ENCODE assay signal across 19 mouse cellular contexts in the genomic region with DNA sequence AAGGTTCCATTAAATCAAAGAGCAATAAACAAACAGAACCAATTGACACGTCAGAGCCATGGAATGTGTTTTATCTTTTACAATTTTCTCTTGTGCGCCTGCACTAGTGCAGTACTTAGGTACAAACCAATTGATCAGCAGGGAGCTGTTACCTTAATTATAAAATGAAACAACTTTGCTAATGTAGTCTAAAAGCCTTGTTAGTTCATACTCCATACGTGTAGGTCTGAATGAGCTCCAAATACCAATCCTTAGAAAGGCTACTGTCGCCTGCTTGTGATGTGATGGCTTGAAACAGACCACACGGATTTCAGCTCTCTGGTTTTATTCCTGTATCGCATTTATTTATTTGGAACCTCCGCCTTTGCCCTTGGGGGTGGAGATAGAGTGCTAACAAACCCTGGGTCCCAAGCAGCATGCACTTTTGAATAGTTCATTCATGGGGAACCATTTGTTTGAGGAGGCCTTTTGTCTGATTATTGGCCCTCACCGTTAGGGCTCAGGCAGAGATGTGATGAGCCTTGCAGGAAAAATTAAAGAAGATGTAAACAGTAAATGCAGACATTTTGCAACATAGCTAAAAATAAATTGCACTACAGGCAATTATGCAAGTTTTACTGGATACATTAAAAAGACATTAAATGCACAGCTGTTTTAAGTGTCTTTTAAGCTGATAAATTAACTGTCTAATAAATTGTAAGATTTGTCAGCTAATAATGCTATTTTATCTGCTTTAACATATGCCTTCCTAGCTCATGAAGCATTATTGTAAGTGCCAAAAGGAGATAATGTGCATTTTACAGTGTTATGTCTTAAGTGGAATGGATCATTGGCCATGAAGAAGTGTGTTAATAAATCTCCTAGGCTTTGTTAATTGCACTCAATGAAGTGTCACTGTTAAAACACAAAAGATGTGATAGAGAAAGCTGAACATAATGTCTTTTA.
DNase-seq lines count a peak whose midpoint lies in the region; ATAC-seq and TF ChIP-seq lines count a peak whose summit lies in the region.
"Had no signal": no experiment of that assay in that cellular context is flagged by ENCODE, and none has a peak within 500 bp of the region (broad histone marks: within the 10 kb centered on the region; RNA-seq: fewer than 3 reads in every experiment).

No protein-coding gene starts in this region.

- H3K36me3 ChIP-seq in hindbrain, embryonic 10.5 days: no peaks in the 10 kb centered on the region
- H3K36me3 ChIP-seq in hindbrain, postnatal 0 days (ENCODE audit: insufficient read depth, low read length): no peaks in the 10 kb centered on the region
- H3K36me3 ChIP-seq in midbrain, postnatal 0 days (ENCODE audit: insufficient read depth, low read length): no peaks in the 10 kb centered on the region
- no peaks in the 10 kb centered on the region for H3K36me3 ChIP-seq in midbrain, embryonic 16.5 days (ENCODE audit: control insufficient read depth, insufficient read depth, low read length)
- H3K36me3 ChIP-seq in hindbrain, embryonic 12.5 days: no peaks in the 10 kb centered on the region
- H3K36me3 ChIP-seq in neural tube, embryonic 14.5 days (ENCODE audit: control insufficient read depth, insufficient read depth, low read length): no peaks in the 10 kb centered on the region
- H3K36me3 ChIP-seq: embryonic facial prominence, embryonic 13.5 days; hindbrain, embryonic 15.5 days had no signal

- peak overlapping the region; percentile 67 for H3K27ac ChIP-seq in hindbrain, embryonic 10.5 days
- no peak overlapping the region for H3K27ac ChIP-seq in hindbrain, postnatal 0 days
- no peak overlapping the region for H3K27ac ChIP-seq in midbrain, postnatal 0 days (ENCODE audit: low read depth, low read length)
- no peak overlapping the region for H3K27ac ChIP-seq in midbrain, embryonic 16.5 days (ENCODE audit: low read length)
- no peak overlapping the region for H3K27ac ChIP-seq in hindbrain, embryonic 12.5 days
- H3K27ac ChIP-seq in neural tube, embryonic 14.5 days (ENCODE audit: low read depth, low read length): no peak overlapping the region
- H3K27ac ChIP-seq: embryonic facial prominence, embryonic 13.5 days; hindbrain, embryonic 15.5 days; layer of hippocampus, adult 2 months had no signal

- H3K4me3 ChIP-seq in hindbrain, embryonic 10.5 days: no peak overlapping the region
- H3K4me3 ChIP-seq in hindbrain, postnatal 0 days (ENCODE audit: low read length): no peak overlapping the region
- no peak overlapping the region for H3K4me3 ChIP-seq in midbrain, postnatal 0 days (ENCODE audit: low read depth, low read length)
- H3K4me3 ChIP-seq in midbrain, embryonic 16.5 days (ENCODE audit: low read depth, low read length): no peak overlapping the region
- H3K4me3 ChIP-seq in hindbrain, embryonic 12.5 days: no peak overlapping the region
- no peak overlapping the region for H3K4me3 ChIP-seq in neural tube, embryonic 14.5 days (ENCODE audit: low read depth, low read length)
- H3K4me3 ChIP-seq: embryonic facial prominence, embryonic 13.5 days; hindbrain, embryonic 15.5 days; layer of hippocampus, adult 2 months had no signal

- no peak overlapping the region for H3K4me2 ChIP-seq in hindbrain, postnatal 0 days (ENCODE audit: low read depth, low read length)
- no peak overlapping the region for H3K4me2 ChIP-seq in midbrain, postnatal 0 days (ENCODE audit: low read depth, low read length, poor library complexity, severe bottlenecking)
- H3K4me2 ChIP-seq in midbrain, embryonic 16.5 days (ENCODE audit: low read length): no peak overlapping the region
- H3K4me2 ChIP-seq in hindbrain, embryonic 12.5 days (replicated peaks): no peak overlapping the region
- peak overlapping the region; percentile 14; the same call in 1 of the 2 replicates for H3K4me2 ChIP-seq in neural tube, embryonic 14.5 days (ENCODE audit: low read depth, low read length)
- H3K4me2 ChIP-seq: embryonic facial prominence, embryonic 13.5 days; hindbrain, embryonic 15.5 days had no signal

- H3K4me1 ChIP-seq in hindbrain, embryonic 10.5 days (replicated peaks): peaks cover 4% of the 10 kb centered on the region; the same call in 1 of the 2 replicates
- H3K4me1 ChIP-seq in hindbrain, postnatal 0 days (ENCODE audit: insufficient read depth, low read length): no peaks in the 10 kb centered on the region
- no peaks in the 10 kb centered on the region for H3K4me1 ChIP-seq in midbrain, postnatal 0 days (ENCODE audit: insufficient read depth, low read length)
- H3K4me1 ChIP-seq in midbrain, embryonic 16.5 days (ENCODE audit: control insufficient read depth, insufficient read depth, low read length): no peaks in the 10 kb centered on the region
- no peaks in the 10 kb centered on the region for H3K4me1 ChIP-seq in hindbrain, embryonic 12.5 days
- no peaks in the 10 kb centered on the region for H3K4me1 ChIP-seq in neural tube, embryonic 14.5 days (ENCODE audit: control insufficient read depth, insufficient read depth, low read length)
- H3K4me1 ChIP-seq: embryonic facial prominence, embryonic 13.5 days; hindbrain, embryonic 15.5 days had no signal

- H3K9ac ChIP-seq in hindbrain, postnatal 0 days (replicated peaks; ENCODE audit: low read length): no peak overlapping the region
- no peak overlapping the region for H3K9ac ChIP-seq in midbrain, postnatal 0 days (replicated peaks; ENCODE audit: low read length, poor library complexity, severe bottlenecking)
- H3K9ac ChIP-seq in midbrain, embryonic 16.5 days (ENCODE audit: low read depth, low read length): no peak overlapping the region
- no peak overlapping the region for H3K9ac ChIP-seq in hindbrain, embryonic 12.5 days
- H3K9ac ChIP-seq in neural tube, embryonic 14.5 days (replicated peaks; ENCODE audit: low read depth, low read length): no peak overlapping the region
- H3K9ac ChIP-seq: embryonic facial prominence, embryonic 13.5 days; hindbrain, embryonic 15.5 days had no signal

- TF ChIP-seq CTCF in hindbrain, postnatal 0 days (IDR thresholded peaks at IDR 0.05; ENCODE audit: low read depth): no peak
- TF ChIP-seq CTCF in midbrain, postnatal 0 days (IDR thresholded peaks at IDR 0.05): no peak

- no peaks in the 10 kb centered on the region for H3K27me3 ChIP-seq in hindbrain, embryonic 10.5 days (ENCODE audit: insufficient read depth, poor library complexity, severe bottlenecking)
- no peaks in the 10 kb centered on the region for H3K27me3 ChIP-seq in hindbrain, postnatal 0 days (ENCODE audit: insufficient read depth, low read length)
- H3K27me3 ChIP-seq in midbrain, postnatal 0 days (ENCODE audit: insufficient read depth, low read length): no peaks in the 10 kb centered on the region
- no peaks in the 10 kb centered on the region for H3K27me3 ChIP-seq in midbrain, embryonic 16.5 days (ENCODE audit: control insufficient read depth, insufficient read depth, low read depth, low read length)
- H3K27me3 ChIP-seq in hindbrain, embryonic 12.5 days: no peaks in the 10 kb centered on the region
- H3K27me3 ChIP-seq in neural tube, embryonic 14.5 days (ENCODE audit: control insufficient read depth, insufficient read depth, low read length): no peaks in the 10 kb centered on the region
- H3K27me3 ChIP-seq: embryonic facial prominence, embryonic 13.5 days; hindbrain, embryonic 15.5 days had no signal

- ATAC-seq in hindbrain, postnatal 0 days: no peak
- ATAC-seq in midbrain, postnatal 0 days (ENCODE audit: low FRiP score): no peak
- ATAC-seq in midbrain, embryonic 16.5 days: no peak
- peak; percentile 73; the same call in 1 of the 2 replicates for ATAC-seq in hindbrain, embryonic 12.5 days (ENCODE audit: low FRiP score)
- peak; percentile 87 for ATAC-seq in neural tube, embryonic 14.5 days (ENCODE audit: low read depth)
- ATAC-seq: intestine, postnatal 0 days had no signal

- DNase-seq in hindbrain, embryonic 10.5 days (ENCODE audit: low spot score): no peak
- no peak for DNase-seq in hindbrain, postnatal 0 days (ENCODE audit: low spot score)
- DNase-seq in midbrain, postnatal 0 days (ENCODE audit: low spot score): peak; percentile 1
- no peak for DNase-seq in cerebellum, adult 9-11 months
- DNase-seq in kidney, postnatal 36 days: no peak
- DNase-seq: adrenal gland, postnatal 36 days; B cell, adult 2 months; cerebellum, adult 18-20 months; layer of hippocampus, postnatal 36 days; lung, adult 2 months; right cerebral cortex, postnatal 25 days; thymus, postnatal 36 days had no signal

- no peaks in the 10 kb centered on the region for H3K9me3 ChIP-seq in hindbrain, embryonic 10.5 days
- H3K9me3 ChIP-seq in hindbrain, postnatal 0 days (ENCODE audit: low read length): no peaks in the 10 kb centered on the region
- no peaks in the 10 kb centered on the region for H3K9me3 ChIP-seq in midbrain, postnatal 0 days (ENCODE audit: low read length)
- no peaks in the 10 kb centered on the region for H3K9me3 ChIP-seq in midbrain, embryonic 16.5 days (replicated peaks; ENCODE audit: control insufficient read depth, low read length, poor library complexity, severe bottlenecking)
- no peaks in the 10 kb centered on the region for H3K9me3 ChIP-seq in hindbrain, embryonic 12.5 days (replicated peaks)
- H3K9me3 ChIP-seq in neural tube, embryonic 14.5 days (ENCODE audit: control insufficient read depth, low read length): no peaks in the 10 kb centered on the region
- H3K9me3 ChIP-seq: embryonic facial prominence, embryonic 13.5 days; hindbrain, embryonic 15.5 days had no signal

- WGBS in hindbrain, embryonic 10.5 days: 39% methylated on average over 8 of the region's 8 CpGs
- 38% methylated on average over 8 of the region's 8 CpGs for WGBS in hindbrain, postnatal 0 days
- 40% methylated on average over 8 of the region's 8 CpGs for WGBS in midbrain, postnatal 0 days
- 29% methylated on average over 8 of the region's 8 CpGs for WGBS in midbrain, embryonic 16.5 days
- 37% methylated on average over 8 of the region's 8 CpGs for WGBS in hindbrain, embryonic 12.5 days
- 30% methylated on average over 8 of the region's 8 CpGs for WGBS in neural tube, embryonic 14.5 days

Comparison
In these comparisons a context has a peak if more than half of its experiments do, and no peak if none do; other contexts are left out.
1. ATAC-seq: peak in hindbrain, embryonic 12.5 days (single experiment) and neural tube, embryonic 14.5 days (single experiment); none in hindbrain, postnatal 0 days (single experiment), midbrain, postnatal 0 days (single experiment) and midbrain, embryonic 16.5 days (single experiment).